Mouse (Mus musculus) neural tube, embryonic 14.5 days (tissue): Measurements from ENCODE around the gene Atg5. TPM values are rescaled to one million over a fixed set of nuclear protein-coding genes. Genes with fewer than 3 reads are reported as not detected.

Experiments used
- ATAC-seq: fragments of 200-750 bp; cut with Nextera tagmentation; 2 replicates; pipeline ENCODE4 v1.8.0; 2017; ENCODE audit warnings: low read depth, mild to moderate bottlenecking, moderate TSS enrichment, moderate library complexity
- H3K27ac ChIP-seq: fragments of 300-500 bp; sonication (generic); 2 replicates; pipeline ENCODE4 v1.5.1; 2014; ENCODE audit warnings: low read depth, mild to moderate bottlenecking, control low read depth, low read length, moderate library complexity, mixed read lengths
- H3K27me3 ChIP-seq: fragments of 300-500 bp; sonication (generic); 2 replicates; pipeline ENCODE4 v1.6.1; 2014; ENCODE audit warnings: low read length; ENCODE audit not compliant: control insufficient read depth, insufficient read depth
- H3K36me3 ChIP-seq: fragments of 300-500 bp; sonication (generic); 2 replicates; pipeline ENCODE4 v1.6.1; 2014; ENCODE audit warnings: low read length, mixed read lengths; ENCODE audit not compliant: control insufficient read depth, insufficient read depth
- H3K4me1 ChIP-seq: fragments of 300-500 bp; sonication (generic); 2 replicates; pipeline ENCODE4 v1.6.1; 2014; ENCODE audit warnings: low read length; ENCODE audit not compliant: control insufficient read depth, insufficient read depth
- H3K4me2 ChIP-seq: fragments of 300-500 bp; sonication (generic); 2 replicates; pipeline ENCODE4 v1.6.1; 2014; ENCODE audit warnings: mild to moderate bottlenecking, low read depth, low read length, control low read depth
- H3K4me3 ChIP-seq: fragments of 300-500 bp; sonication (generic); 2 replicates; pipeline ENCODE4 v1.5.1; 2014; ENCODE audit warnings: low read depth, low read length, control low read depth, mixed read lengths
- H3K9ac ChIP-seq: fragments of 300-500 bp; sonication (generic); replicated peaks from 2 replicates; pipeline ENCODE4 v1.6.1; 2014; ENCODE audit warnings: low read depth, mild to moderate bottlenecking, control low read depth, low read length, mixed read lengths
- H3K9me3 ChIP-seq: fragments of 300-500 bp; sonication (generic); 2 replicates; pipeline ENCODE4 v1.6.1; 2016; ENCODE audit warnings: low read length; ENCODE audit not compliant: control insufficient read depth
- WGBS: fragments of 180-500 bp; shearing (Covaris S2); extraction: QIAGEN DNeasy Blood & Tissue Kit; methylation state at CpG from one replicate; pipeline ENCODE4 v1.1.7; 2014; 5-methylcytosine and 5-hydroxymethylcytosine counted together
- polyA plus RNA-seq: library from polyadenylated mRNA; unstranded; fragments of >200 nt; fragmentation: Nextera tagmentation; extraction: Ambion mirVana; gene quantifications from 2 replicates; pipeline ENCODE4 v1.2.1, GENCODE M21; 2014

Gene Atg5
- polyA plus RNA-seq, 1 experiment from 2014 or later, result 48.7 TPM

DNA sequence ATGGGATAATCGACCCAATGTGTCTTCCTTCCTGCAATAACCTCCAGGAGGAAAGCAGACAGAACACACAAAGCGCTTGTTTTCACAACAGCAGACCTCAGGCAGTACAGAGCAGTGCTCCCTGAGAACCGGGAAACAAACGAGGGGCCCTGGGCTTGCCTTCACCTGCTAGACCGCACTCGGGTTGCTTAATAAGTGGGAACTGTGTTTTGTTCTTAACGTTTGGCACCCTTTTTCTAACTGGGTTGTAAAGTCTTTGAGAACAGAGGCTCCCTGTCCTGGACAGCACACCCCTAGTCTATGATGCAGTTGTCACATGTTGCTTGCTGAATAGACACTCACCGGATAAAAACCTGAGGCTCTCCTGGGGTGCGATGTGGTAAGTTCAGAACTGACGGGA lies 115.1 kb downstream of the Atg5 start:
- H3K4me1 ChIP-seq, result 0 out of 2 replicates have a peak, but pooled peaks cover 5% of the 10 kb centered on the region
- H3K36me3 ChIP-seq, result no peaks in the 10 kb centered on the region
- H3K4me3 ChIP-seq, result no peak overlapping the region
- H3K27ac ChIP-seq, result no peak overlapping the region
- 68% methylated on average over 10 of the region's 10 CpGs for WGBS
- H3K4me2 ChIP-seq, result no peak overlapping the region
- no peak overlapping the region for H3K9ac ChIP-seq
- no peaks in the 10 kb centered on the region for H3K9me3 ChIP-seq
- H3K27me3 ChIP-seq, result no peaks in the 10 kb centered on the region
- ATAC-seq, result no peak

DNA sequence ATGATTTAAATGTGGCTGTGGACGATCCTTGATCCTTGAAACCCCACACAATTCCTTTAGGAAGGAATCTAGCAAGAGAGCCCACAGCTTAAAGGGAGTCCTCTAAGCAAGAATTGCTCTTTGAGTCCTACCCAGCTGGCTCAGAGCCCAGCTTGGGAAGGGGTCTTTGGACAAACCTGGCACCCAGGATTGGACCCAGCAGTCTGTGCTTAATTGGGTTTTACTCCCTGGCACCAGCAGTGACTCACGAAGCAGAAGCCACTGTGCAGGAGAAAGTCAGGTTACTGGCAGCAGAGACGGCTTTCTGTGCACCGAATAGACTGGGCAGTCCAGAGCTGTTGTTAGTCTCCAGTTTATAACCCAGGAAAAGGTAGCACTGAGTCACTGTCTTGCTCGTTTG lies 117.1 kb downstream of the Atg5 start:
- H3K27ac ChIP-seq, result no peak overlapping the region
- no peaks in the 10 kb centered on the region for H3K27me3 ChIP-seq
- no peak overlapping the region for H3K4me2 ChIP-seq
- no peak overlapping the region for H3K4me3 ChIP-seq
- ATAC-seq, result no peak
- no peak overlapping the region for H3K9ac ChIP-seq
- H3K4me1 ChIP-seq, result 0 out of 2 replicates have a peak, but pooled peaks cover 4% of the 10 kb centered on the region
- no peaks in the 10 kb centered on the region for H3K9me3 ChIP-seq
- no peaks in the 10 kb centered on the region for H3K36me3 ChIP-seq
- WGBS, result 66% methylated on average over 5 of the region's 5 CpGs

DNA sequence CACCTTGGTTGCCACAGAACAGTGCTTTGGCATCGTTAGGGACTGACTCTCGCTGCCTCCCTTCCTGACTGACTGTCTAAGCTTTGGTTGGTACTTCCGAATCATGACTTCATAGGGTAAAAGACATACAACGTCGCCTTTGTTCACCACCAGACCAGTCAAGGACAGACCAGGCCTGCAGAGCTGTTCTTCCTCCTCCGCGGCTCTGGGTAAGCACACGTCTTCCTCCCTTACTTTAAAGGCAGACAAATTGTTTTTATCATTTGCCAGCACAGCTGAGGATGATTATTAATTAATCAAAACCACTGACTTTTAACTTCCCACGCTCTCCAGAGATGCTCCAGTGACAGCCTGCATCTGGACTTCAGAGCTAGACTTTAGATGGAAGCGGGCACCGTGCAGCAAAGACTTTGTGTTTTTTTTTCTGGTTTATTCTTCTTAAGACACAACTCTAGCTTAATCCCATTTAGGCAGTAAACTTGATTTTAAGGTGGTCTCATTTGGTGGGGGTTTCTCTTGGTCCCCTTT lies 120.6 kb downstream of the Atg5 start:
- Histone ChIP-seq H3K9me3 (no peaks in the 10 kb centered on the region), H3K4me3 (no peak overlapping the region), H3K9ac (no peak overlapping the region), H3K4me1 (no peaks in the 10 kb centered on the region), H3K4me2 (no peak overlapping the region), H3K36me3 (no peaks in the 10 kb centered on the region), H3K27me3 (no peaks in the 10 kb centered on the region), H3K27ac (no peak overlapping the region)
- 84% methylated on average over 11 of the region's 11 CpGs for WGBS
- no peak for ATAC-seq

DNA sequence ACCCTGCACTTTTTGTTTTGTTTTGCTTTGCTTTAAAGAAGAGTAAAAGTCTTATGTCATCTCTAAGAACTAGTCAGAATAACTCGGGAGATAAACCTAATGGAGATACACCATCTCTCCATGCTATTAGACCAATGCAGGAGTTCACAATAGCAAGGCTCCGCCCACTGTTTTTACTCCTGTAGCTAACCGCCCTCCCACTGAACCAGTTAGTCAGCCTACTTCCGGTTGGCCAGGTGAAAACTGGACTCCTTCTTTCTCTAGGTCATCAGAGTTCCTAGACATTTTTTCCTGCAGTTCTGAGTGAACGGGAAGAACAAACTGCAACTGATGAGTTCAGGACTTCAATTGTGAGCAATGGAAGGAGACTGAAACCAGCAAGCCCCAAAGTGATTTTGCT lies 122.1 kb downstream of the Atg5 start:
- Histone ChIP-seq H3K9ac (no peak overlapping the region), H3K4me1 (no peaks in the 10 kb centered on the region), H3K27me3 (no peaks in the 10 kb centered on the region), H3K4me2 (no peak overlapping the region), H3K36me3 (no peaks in the 10 kb centered on the region), H3K27ac (no peak overlapping the region), H3K9me3 (no peaks in the 10 kb centered on the region), H3K4me3 (no peak overlapping the region)
- WGBS, result 74% methylated on average over 5 of the region's 5 CpGs
- ATAC-seq, result no peak

DNA sequence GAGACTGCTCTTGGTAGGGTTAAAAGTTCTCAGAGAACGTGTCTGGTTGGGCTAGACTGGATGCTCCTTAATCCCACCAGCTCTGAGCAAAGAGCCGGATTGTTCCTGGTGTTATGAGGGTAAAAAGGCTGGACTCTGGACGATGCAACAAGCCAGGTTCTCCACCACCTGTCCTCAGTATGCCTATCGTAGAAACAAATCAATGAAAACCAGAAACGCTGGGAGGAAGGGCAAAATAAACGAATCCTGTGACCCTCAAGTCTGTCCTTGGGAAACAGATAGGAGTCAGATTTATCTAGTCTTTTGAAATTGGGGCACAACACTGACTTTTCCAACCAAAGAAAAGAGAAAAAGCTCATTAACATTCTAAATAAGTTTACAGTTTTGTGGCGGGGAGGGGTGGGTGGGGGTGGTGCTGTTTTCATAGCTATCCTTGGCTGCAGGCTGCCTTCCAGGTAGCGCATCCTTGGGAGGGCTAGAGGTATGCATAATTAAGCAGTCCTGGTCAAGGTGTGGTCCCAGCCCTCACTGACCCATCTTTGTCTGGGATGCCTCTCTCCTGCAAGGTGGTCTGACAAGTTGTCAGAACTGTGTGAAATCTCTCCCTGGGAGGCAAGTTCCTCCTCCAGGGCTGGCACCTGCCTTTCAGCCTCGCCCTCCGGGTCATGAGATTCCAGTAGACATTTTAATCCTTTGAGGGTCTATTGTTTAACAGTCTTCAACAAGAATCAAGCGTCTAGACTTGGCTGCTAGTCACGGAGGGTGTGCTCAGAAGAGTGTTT lies 123.5 kb downstream of the Atg5 start:
- Histone ChIP-seq H3K9ac (no peak overlapping the region), H3K27me3 (no peaks in the 10 kb centered on the region), H3K27ac (no peak overlapping the region), H3K4me1 (no peaks in the 10 kb centered on the region), H3K4me2 (no peak overlapping the region), H3K36me3 (no peaks in the 10 kb centered on the region), H3K4me3 (no peak overlapping the region), H3K9me3 (no peaks in the 10 kb centered on the region)
- WGBS, result 48% methylated on average over 12 of the region's 12 CpGs
- no peak for ATAC-seq

DNA sequence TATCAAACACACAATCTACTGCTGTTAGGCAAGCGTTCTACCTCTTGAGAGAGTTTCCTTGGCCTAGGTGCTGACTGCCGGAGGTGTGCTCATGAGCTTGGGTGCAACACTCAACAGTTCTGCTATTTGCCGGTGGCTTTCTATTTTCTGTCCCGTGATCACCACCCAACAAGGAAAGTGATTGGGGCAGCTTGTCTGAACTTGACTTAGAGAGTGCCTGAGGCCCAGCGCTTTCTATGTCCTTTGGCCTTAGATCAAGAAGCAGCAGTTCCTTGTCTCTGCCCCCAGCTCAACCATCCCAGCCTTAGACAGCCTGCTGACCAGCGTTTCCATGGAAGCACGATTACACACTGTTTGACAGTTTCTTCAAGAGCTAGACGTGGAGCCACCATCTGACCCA lies 124.7 kb downstream of the Atg5 start:
- no peak overlapping the region for H3K9ac ChIP-seq
- no peaks in the 10 kb centered on the region for H3K4me1 ChIP-seq
- 87% methylated on average over 8 of the region's 8 CpGs for WGBS
- no peak for ATAC-seq
- no peaks in the 10 kb centered on the region for H3K36me3 ChIP-seq
- no peaks in the 10 kb centered on the region for H3K27me3 ChIP-seq
- no peak overlapping the region for H3K4me2 ChIP-seq
- no peak overlapping the region for H3K27ac ChIP-seq
- H3K9me3 ChIP-seq, result no peaks in the 10 kb centered on the region
- no peak overlapping the region for H3K4me3 ChIP-seq

DNA sequence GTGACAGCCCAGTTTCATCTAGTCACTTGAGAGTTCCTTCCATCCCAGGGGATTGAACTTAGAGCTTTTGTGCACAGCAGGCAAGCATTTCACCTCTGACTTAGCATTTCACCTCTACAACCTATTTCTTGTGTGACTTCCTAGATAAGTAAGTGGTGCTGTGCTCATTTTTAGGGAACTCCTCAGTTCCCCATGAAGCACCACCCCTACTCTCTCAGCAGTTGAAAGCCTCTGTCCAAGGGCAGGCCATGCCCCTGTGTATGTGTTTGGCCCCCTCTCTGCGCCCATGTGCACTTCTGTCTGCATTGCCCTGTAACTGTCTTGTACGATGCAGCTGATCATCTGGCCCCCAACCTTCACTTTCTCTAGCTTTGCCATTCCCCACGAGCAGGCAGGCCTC lies 132.0 kb downstream of the Atg5 start:
- H3K9me3 ChIP-seq, result no peaks in the 10 kb centered on the region
- WGBS, result 26% methylated on average over 3 of the region's 3 CpGs
- no peak overlapping the region for H3K4me3 ChIP-seq
- no peaks in the 10 kb centered on the region for H3K4me1 ChIP-seq
- H3K9ac ChIP-seq, result no peak overlapping the region
- no peak overlapping the region for H3K4me2 ChIP-seq
- no peaks in the 10 kb centered on the region for H3K27me3 ChIP-seq
- H3K27ac ChIP-seq, result no peak overlapping the region
- no peaks in the 10 kb centered on the region for H3K36me3 ChIP-seq
- ATAC-seq, result no peak

DNA sequence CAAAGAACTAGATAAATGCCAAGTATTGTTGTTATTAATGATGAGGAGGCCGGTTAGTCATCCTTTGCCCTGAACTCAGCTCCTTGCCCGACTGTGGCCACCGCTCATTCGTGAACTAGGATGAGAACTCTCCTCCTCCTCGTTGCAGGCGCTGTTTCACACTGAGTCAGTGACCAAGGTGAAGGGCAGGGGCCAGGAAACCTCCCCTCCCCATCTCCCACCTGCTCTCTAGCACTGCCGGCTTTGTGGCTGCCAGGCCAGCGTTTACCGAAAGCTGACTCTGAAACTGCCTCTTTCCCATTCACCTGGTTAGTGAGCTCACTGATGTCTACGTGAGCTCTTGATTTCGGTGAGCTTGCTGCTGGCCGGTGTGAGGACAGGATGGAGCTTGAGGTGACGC lies 132.4 kb downstream of the Atg5 start:
- H3K4me2 ChIP-seq, result no peak overlapping the region
- H3K36me3 ChIP-seq, result no peaks in the 10 kb centered on the region
- no peak for ATAC-seq
- no peak overlapping the region for H3K9ac ChIP-seq
- no peaks in the 10 kb centered on the region for H3K27me3 ChIP-seq
- 30% methylated on average over 13 of the region's 13 CpGs for WGBS
- H3K4me1 ChIP-seq, result no peaks in the 10 kb centered on the region
- H3K27ac ChIP-seq, result no peak overlapping the region
- H3K4me3 ChIP-seq, result no peak overlapping the region
- no peaks in the 10 kb centered on the region for H3K9me3 ChIP-seq

DNA sequence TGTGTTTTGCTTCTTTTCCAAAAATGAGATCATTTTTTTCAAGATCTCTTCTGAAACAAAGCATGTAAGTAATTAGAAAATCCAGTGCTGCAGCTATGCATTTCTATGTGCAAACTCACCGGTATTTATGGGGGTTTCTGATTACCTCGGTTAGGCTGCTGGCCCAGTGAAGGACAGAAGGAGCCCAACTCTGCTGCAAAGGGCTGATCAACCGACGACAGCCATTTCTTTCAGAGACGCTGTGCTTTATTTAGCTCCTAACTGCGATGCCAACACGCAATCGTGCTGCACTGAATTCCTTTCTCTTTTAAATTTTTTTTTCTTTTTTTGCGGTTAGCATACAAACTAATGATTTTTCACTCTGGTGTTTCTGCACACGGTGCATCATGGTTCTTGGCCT lies 133.4 kb downstream of the Atg5 start:
- H3K4me2 ChIP-seq, result no peak overlapping the region
- H3K9me3 ChIP-seq, result no peaks in the 10 kb centered on the region
- H3K27ac ChIP-seq, result no peak overlapping the region
- H3K36me3 ChIP-seq, result no peaks in the 10 kb centered on the region
- H3K9ac ChIP-seq, result no peak overlapping the region
- H3K4me1 ChIP-seq, result no peaks in the 10 kb centered on the region
- WGBS, result 86% methylated on average over 10 of the region's 10 CpGs
- no peak for ATAC-seq
- H3K4me3 ChIP-seq, result no peak overlapping the region
- no peaks in the 10 kb centered on the region for H3K27me3 ChIP-seq
